Mouse (Mus musculus): ENCODE data around the gene Mef2a. TPM values are rescaled to one million over a fixed set of nuclear protein-coding genes. Genes with fewer than 3 reads are reported as not detected.

The Mef2a gene
- polyA plus RNA-seq, 1 experiment: 66.6 TPM

GRCm38 (mm10) chr7:67384942-67385872, 12.5 kb upstream of the Mef2a start:
- no peak for DNase-seq
- no peak overlapping the region for H3K4me3 ChIP-seq (ENCODE audit: control insufficient read depth, insufficient read depth, low read length)
- TF ChIP-seq CTCF (IDR thresholded peaks at IDR 0.05; ENCODE audit: borderline replicate concordance, control insufficient read depth, extremely low read depth, insufficient read depth, low read length, poor library complexity) (no peak), POLR2A (IDR thresholded peaks at IDR 0.05; ENCODE audit: control insufficient read depth, extremely low read depth, insufficient read depth, low read length, poor library complexity) (no peak)
- H3K36me3 ChIP-seq (ENCODE audit: control insufficient read depth, insufficient read depth, low read length): no peaks in the 10 kb centered on the region
- H3K4me1 ChIP-seq (replicated peaks; ENCODE audit: control insufficient read depth, insufficient read depth, low read length): peaks cover 9% of the 10 kb centered on the region; the same call in 1 of the 2 replicates
- H3K27me3 ChIP-seq (ENCODE audit: control insufficient read depth, insufficient read depth, low read length): no peaks in the 10 kb centered on the region
- H3K27ac ChIP-seq (ENCODE audit: control insufficient read depth, insufficient read depth, low read length): no peak overlapping the region
- 96% methylated on average over 6 of the region's 6 CpGs for WGBS

GRCm38 (mm10) chr7:67380174-67381129, 7.8 kb upstream of the Mef2a start:
- Histone ChIP-seq H3K27ac (ENCODE audit: control insufficient read depth, insufficient read depth, low read length) (no peak overlapping the region), H3K27me3 (ENCODE audit: control insufficient read depth, insufficient read depth, low read length) (no peaks in the 10 kb centered on the region), H3K4me3 (ENCODE audit: control insufficient read depth, insufficient read depth, low read length) (no peak overlapping the region), H3K36me3 (ENCODE audit: control insufficient read depth, insufficient read depth, low read length) (no peaks in the 10 kb centered on the region), H3K4me1 (replicated peaks; ENCODE audit: control insufficient read depth, insufficient read depth, low read length) (0 out of 2 replicates have a peak, but pooled peaks cover 5% of the 10 kb centered on the region)
- WGBS: 87% methylated on average over 6 of the region's 6 CpGs
- TF ChIP-seq POLR2A (IDR thresholded peaks at IDR 0.05; ENCODE audit: control insufficient read depth, extremely low read depth, insufficient read depth, low read length, poor library complexity) (no peak), CTCF (IDR thresholded peaks at IDR 0.05; ENCODE audit: borderline replicate concordance, control insufficient read depth, extremely low read depth, insufficient read depth, low read length, poor library complexity) (no peak)
- no peak for DNase-seq

DNA sequence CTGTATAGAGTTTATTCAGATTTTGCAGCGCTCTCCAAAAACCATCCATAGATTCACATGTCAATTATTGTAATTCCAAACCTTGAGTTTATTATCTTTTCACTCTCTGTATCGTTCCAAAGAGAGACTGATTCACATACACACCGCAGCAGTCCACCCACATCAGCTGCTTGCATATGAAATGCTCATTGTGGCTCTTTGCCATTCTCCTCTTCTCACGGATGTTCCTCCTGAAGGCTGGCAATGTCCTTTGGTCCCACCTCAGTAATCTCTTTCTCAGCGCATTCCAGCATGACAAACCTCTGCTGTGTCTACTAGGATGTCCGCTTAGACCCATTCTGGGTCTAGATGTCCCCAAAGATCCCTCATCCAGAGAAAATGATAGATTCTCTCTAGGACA, 4.1 kb upstream of the Mef2a start:
- TF ChIP-seq POLR2A (IDR thresholded peaks at IDR 0.05; ENCODE audit: control insufficient read depth, extremely low read depth, insufficient read depth, low read length, poor library complexity) (no peak), CTCF (IDR thresholded peaks at IDR 0.05; ENCODE audit: borderline replicate concordance, control insufficient read depth, extremely low read depth, insufficient read depth, low read length, poor library complexity) (no peak)
- Histone ChIP-seq H3K27ac (ENCODE audit: control insufficient read depth, insufficient read depth, low read length) (no peak overlapping the region), H3K4me3 (ENCODE audit: control insufficient read depth, insufficient read depth, low read length) (no peak overlapping the region), H3K27me3 (ENCODE audit: control insufficient read depth, insufficient read depth, low read length) (no peaks in the 10 kb centered on the region), H3K36me3 (ENCODE audit: control insufficient read depth, insufficient read depth, low read length) (no peaks in the 10 kb centered on the region), H3K4me1 (replicated peaks; ENCODE audit: control insufficient read depth, insufficient read depth, low read length) (peaks cover 16% of the 10 kb centered on the region)
- WGBS: 93% methylated on average over 6 of the region's 6 CpGs
- DNase-seq: no peak

DNA sequence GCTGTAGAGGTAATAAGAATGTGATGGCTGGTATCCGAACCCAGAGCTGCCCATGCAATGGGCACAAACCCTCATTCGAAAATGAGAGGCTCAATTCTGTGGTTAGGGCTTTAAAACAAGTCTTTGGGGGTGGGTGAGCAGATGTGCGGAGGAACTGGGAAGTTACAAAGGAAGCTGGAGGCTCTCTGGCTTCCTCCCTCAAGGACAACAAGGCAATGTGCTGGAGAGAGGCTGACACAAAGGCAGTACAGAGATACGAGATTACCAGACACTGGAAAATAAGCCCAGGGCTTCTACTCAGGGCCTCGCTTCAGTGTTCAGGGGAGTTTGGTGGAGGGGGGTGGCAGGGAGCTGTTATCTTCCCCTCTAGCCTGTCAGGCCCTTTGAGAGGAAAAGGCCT, 1.3 kb upstream of the Mef2a start:
- H3K4me1 ChIP-seq (replicated peaks; ENCODE audit: control insufficient read depth, insufficient read depth, low read length): peaks cover 18% of the 10 kb centered on the region
- H3K4me3 ChIP-seq (ENCODE audit: control insufficient read depth, insufficient read depth, low read length): no peak overlapping the region
- 36% methylated on average over 5 of the region's 5 CpGs for WGBS
- peak overlapping the region; percentile 11; the same call in 1 of the 2 replicates for H3K27ac ChIP-seq (ENCODE audit: control insufficient read depth, insufficient read depth, low read length)
- no peaks in the 10 kb centered on the region for H3K36me3 ChIP-seq (ENCODE audit: control insufficient read depth, insufficient read depth, low read length)
- DNase-seq: peak; percentile 27
- TF ChIP-seq POLR2A (IDR thresholded peaks at IDR 0.05; ENCODE audit: control insufficient read depth, extremely low read depth, insufficient read depth, low read length, poor library complexity): no peak
- TF ChIP-seq CTCF (IDR thresholded peaks at IDR 0.05; ENCODE audit: borderline replicate concordance, control insufficient read depth, extremely low read depth, insufficient read depth, low read length, poor library complexity): no peak
- H3K27me3 ChIP-seq (ENCODE audit: control insufficient read depth, insufficient read depth, low read length): no peaks in the 10 kb centered on the region

- TF ChIP-seq POLR2A (IDR thresholded peaks at IDR 0.05; ENCODE audit: control insufficient read depth, extremely low read depth, insufficient read depth, low read length, poor library complexity) (no peak), CTCF (IDR thresholded peaks at IDR 0.05; ENCODE audit: borderline replicate concordance, control insufficient read depth, extremely low read depth, insufficient read depth, low read length, poor library complexity) (no peak)
- peak overlapping the region; percentile 11; the same call in 1 of the 2 replicates for H3K27ac ChIP-seq (ENCODE audit: control insufficient read depth, insufficient read depth, low read length)
- peak overlapping the region; percentile 100 for H3K4me3 ChIP-seq (ENCODE audit: control insufficient read depth, insufficient read depth, low read length)
- H3K36me3 ChIP-seq (ENCODE audit: control insufficient read depth, insufficient read depth, low read length): no peaks in the 10 kb centered on the region
- WGBS: 30% methylated on average over 6 of the region's 6 CpGs
- DNase-seq: no peak
- H3K27me3 ChIP-seq (ENCODE audit: control insufficient read depth, insufficient read depth, low read length): no peaks in the 10 kb centered on the region
- H3K4me1 ChIP-seq (replicated peaks; ENCODE audit: control insufficient read depth, insufficient read depth, low read length): peaks cover 18% of the 10 kb centered on the region
These were observed 914 bp upstream of the Mef2a start for GRCm38 (mm10) chr7:67373584-67373960.
